Mouse (Mus musculus): ENCODE results near the gene Prap1.

DNA sequence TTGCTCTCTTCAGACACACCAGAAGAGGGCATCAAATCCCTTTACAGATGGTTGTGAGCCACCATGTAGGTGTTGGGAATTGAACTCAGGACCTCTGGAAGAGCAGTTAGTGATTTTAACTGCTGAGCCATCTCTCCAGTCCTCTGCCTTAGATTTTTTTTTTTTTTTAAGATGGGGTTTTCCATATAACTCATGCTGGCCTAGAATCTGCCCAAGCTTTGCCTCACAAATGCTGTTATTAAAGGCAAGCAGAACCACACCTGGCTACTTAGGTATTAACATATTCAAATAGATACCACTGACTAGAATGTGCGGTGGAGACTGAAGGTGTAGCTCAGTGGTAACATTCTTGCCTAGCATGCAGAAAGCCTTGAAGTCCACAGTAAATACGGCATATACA lies 27.3 kb downstream of the Prap1 start:
- TF ChIP-seq CTCF (IDR thresholded peaks at IDR 0.05; ENCODE audit: borderline replicate concordance, insufficient read depth, low read length) (no peak), POLR2A (IDR thresholded peaks at IDR 0.05; ENCODE audit: low read depth, low read length) (no peak)
